Mouse (Mus musculus): ENCODE data around the gene Sft2d2.

DNA sequence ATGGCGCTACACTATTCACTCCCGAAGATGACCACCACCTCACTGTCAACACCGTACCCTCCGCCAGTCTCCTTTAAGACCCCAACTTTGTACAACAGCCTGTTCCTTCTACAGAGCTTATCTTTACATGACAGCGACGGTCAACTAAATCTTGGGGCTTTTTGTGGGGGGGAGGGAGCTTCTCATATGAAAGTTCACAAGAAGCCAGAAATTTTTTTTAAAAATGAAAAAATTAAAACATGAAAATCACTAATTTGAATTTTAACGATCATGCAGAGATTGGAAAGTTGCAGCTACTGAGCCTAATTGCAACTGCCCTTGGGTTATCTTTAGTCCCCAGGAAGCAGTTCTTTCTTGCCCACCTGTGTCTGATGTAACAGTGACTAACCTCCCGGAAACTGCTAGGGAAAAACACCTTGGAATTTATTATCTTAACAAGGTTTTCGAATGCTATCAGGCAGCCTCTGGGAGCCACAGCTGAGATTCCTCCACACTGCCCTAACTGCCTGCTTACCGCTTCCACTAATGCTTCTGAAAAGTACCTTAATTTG is 1.4 kb downstream of the Sft2d2 start:
- TF ChIP-seq JUND (conservative IDR thresholded peaks at IDR 0.05; ENCODE audit: low read depth, low read length) (no peak), MAZ (IDR thresholded peaks at IDR 0.05; ENCODE audit: low read depth, low read length) (peak; percentile 61), MXI1 (IDR thresholded peaks at IDR 0.05; ENCODE audit: low read depth, low read length) (no peak), ETS1 (conservative IDR thresholded peaks at IDR 0.05; ENCODE audit: low read depth, low read length) (peak; percentile 73), POLR2A (IDR thresholded peaks at IDR 0.05; ENCODE audit: low read depth, low read length) (no peak), CTCF (conservative IDR thresholded peaks at IDR 0.05 in 1 of 2, IDR thresholded peaks at IDR 0.05 in 1 of 2; ENCODE audit: low read depth in 2 of 2, low read length in 2 of 2) (no peak), SIN3A (IDR thresholded peaks at IDR 0.05; ENCODE audit: low read length) (no peak), MAX (IDR thresholded peaks at IDR 0.05; ENCODE audit: low read length) (no peak), ZKSCAN1 (IDR thresholded peaks at IDR 0.05; ENCODE audit: borderline replicate concordance, low read depth, low read length) (no peak), E2F4 (IDR thresholded peaks at IDR 0.05; ENCODE audit: insufficient replicate concordance, low read depth, low read length) (no peak), HCFC1 (IDR thresholded peaks at IDR 0.05; ENCODE audit: low read depth, low read length) (no peak), SMC3 (IDR thresholded peaks at IDR 0.05; ENCODE audit: low read depth, low read length) (no peak), JUN (IDR thresholded peaks at IDR 0.05; ENCODE audit: insufficient read depth, low read depth, low read length) (no peak)
